Mouse (Mus musculus) brain, adult 2 months (tissue): ENCODE results near the gene Ttc7.
A peak's percentile ranks its signal among the peaks of the same experiment; 100 is the strongest.

Source experiments
- DNase-seq: peaks from one replicate; pipeline ENCODE4 v3.0.0; 2011; ENCODE audit warnings: low read depth, low spot score

Gene Ttc7

DNA sequence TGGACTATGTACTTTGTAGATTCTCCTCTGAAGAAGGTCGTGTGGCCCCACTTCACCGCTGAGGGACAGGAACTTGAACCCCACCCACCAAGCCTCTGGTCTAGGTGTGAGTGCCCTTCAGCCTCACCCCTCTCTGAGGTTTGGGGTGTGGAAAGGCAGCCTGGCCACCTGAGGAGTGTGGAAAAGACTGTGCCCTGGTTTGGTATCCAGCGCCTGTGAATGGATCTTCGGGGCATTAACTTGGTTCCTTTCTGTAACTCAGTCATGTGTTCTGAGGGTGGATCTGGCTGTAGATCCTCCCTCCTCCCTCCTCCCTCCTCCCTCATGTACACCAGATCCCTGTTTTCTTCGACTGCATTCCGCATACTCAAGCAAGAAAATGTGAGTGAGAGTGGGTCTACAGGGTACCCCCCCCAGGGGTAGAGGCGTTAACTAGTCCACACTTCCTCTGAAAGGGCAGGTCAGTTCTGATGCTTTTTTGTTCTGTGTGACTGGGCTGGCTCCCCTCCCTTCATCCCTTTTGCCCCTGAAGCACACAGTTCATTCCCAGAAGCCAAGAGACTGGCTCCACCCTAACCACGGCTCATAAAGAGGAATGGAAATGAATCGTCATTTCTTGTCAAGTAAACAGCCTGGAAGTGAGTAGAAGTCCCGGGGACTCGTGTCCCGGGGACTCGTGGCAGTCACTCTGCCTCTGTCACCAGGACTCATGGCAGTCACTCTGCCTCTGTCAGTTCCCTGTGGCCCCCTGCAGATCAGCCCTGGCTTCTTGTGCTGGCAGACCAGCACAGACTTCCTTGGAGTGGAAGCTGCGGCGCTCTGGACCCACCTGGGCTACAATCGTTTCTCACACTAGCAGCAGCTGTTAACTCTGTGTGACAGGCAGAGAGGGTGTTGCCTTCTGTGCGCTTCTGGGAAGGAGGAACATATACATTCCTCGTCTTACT is 30.5 kb downstream of the Ttc7 start:
- no peak for DNase-seq

- DNase-seq: no peak
These were observed 31.4 kb downstream of the Ttc7 start for GRCm38 (mm10) chr17:87314121-87314520.

DNA sequence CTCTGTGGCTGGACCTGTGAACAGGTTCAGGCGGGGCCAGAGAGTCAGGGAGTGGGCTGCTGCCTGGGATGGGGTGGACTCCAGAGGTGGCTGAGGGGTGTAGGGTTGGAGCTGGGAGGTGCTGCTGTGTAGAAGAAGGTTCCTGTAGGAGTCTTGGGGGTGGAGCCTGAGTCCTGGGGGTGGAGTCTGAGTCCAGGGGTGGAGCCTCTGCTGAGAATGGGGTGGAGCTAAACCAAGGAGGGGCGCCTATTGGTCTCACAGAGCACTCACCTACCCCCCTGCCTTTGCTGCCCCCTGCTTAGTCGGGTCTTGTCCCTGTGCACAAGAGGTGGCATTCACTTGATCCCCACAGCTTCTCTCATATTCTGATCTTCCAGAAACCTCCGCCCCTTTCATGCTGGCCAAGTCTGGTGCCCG is 31.9 kb downstream of the Ttc7 start:
- DNase-seq: peak; percentile 63

DNA sequence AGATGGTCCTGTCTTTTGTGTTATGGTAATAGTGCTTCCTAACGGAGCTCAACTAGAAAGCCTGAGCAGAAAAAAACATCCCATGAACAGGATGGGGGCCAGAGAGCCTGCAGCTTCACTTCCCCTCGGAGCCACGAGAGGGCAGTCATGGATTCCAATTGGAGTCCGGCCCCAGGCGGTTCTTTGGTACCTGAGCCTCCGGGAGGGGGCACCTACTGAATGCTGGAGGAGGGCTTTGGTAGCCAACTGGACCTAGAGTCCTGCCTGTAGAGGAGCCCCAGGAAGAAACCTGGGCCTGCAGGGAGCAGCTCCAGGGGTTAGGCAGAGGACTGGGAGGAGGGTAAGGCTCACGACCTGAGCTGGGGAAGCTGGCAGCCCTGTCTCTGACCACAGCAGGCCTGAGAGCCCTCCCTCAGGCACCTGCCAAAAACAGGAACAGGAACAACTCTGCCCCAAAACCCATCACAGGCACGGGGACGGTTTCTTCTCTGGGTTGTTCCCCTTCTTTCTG is 32.4 kb downstream of the Ttc7 start:
- DNase-seq: peak; percentile 95

DNA sequence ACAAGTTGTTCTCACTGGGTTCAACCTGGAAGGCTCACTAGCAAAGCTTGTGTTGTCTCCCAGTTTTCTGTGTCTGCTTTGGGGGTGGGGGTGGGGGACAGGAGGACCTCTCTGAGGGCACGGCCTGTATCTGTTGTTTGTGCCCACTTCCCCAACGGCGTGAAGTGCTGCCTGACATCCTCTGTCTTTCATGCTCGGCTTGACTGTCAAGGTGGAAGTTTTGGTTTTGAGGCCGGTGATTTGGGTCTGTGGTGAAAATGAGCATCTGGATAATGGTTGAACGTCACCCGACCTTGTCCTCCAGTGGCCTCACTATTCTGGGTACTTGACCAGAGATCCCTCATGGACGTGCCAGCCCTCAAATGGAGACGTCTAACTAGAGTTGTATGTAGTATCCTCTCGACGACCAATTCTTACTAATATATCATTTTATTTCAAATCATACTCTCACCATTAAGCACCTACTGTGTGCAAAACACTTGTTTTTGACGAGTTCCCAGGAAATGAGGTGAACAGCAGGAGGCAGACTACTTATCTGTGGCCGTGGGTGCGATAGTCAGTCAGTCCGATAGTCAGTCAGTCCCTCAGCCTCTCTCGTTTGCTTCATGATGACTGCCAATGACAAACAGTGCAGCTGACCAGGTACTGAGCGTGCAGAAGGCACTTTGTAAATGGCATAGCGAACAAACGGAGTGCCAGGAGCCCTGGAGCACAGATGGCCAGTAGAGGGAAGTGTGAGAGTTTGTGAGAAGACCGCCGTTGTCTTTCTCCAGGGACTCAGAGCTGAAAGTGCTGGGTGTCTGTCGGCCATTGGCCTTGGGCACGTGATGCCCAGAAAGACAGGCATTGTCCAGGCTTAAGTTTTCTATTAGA is 33.4 kb downstream of the Ttc7 start:
- DNase-seq: peak; percentile 91

GRCm38 (mm10) chr17:87317271-87317670 is 34.6 kb downstream of the Ttc7 start:
- peak; percentile 89 for DNase-seq

- peak; percentile 94 for DNase-seq
These were observed 35.3 kb downstream of the Ttc7 start for GRCm38 (mm10) chr17:87317947-87318346.

DNA sequence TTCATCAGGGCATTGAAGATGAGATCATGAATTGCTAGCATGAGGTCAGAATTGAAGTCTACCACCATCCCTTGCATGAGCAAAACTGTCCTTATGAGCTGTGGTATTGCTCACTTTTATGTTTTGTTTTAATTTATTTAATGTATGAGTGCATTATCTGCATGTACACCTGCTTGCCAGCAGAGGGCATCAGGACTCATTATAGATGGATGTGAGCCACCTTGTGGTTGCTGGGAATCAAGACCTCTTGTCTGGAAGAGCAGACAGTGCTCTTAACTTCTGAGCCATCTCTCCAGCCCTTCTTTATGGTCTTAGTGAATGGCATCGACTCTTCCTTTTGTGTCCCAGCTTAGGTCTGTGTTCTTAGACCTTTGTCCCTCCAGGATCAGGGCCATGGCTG is 39.0 kb downstream of the Ttc7 start:
- DNase-seq: no peak

DNA sequence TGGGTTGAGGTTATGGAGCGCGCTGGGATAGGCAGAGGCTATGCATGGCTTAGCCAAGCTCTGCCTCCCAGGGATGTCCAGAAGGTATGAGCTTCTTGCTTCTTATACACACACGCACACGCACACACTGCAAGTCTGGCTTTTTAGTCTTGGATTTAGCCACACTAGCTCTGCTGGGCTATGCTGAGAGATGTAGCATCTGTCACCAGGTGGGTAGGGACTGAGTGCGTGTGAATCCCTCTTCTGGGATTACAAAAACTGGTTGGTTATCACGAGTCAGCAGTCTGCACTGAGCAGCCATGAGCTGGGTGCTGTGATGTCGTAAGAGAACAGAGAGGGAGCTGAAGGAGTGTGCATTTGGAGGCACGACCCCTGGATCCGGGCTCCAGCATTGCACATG is 40.5 kb downstream of the Ttc7 start:
- peak; percentile 84 for DNase-seq

DNA sequence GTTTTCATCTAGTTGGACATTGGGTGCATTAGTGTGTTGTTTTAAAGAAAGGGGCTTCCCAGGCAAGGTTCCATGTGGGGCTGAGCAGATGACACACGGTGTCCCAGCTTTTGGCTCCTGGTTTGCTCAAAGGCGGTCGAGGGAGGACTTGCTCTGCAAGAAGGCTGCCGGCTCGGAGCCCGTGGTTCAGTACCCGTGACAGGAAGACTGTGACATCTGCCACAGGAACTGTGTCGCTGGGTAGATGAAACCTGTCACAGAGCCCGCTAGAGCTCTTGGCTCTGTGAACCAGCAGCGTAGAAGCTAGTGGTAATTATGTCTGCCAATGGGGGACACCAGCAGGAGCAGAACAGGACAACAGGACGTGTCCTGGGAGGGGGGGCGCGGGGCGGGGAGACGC is 42.8 kb downstream of the Ttc7 start:
- DNase-seq: peak; percentile 93

GRCm38 (mm10) chr17:87326987-87327386 is 44.3 kb downstream of the Ttc7 start:
- DNase-seq: peak; percentile 80

DNA sequence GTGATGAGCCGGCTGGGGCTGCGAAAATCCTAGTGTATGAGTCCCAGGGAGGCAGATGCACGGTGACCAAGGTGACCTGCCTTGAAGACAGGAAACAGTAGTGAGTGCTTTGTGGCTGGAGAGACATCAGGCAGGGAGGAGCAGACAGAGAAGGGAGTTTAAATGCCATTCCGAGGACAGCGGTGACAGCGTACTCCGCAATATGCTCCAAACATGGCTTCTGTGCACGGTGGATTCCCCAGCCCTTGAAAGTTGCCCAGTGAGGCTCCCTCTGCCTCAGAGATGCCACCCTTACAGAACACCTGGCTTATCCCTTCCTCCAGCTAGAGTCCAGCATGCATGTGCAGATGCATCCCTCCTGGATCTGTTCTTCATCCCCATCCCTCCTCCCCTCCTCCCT is 45.0 kb downstream of the Ttc7 start:
- peak; percentile 74 for DNase-seq

- DNase-seq: peak; percentile 97
These were observed 45.6 kb downstream of the Ttc7 start for GRCm38 (mm10) chr17:87328177-87328768.

- no peak for DNase-seq
These were observed 46.5 kb downstream of the Ttc7 start for GRCm38 (mm10) chr17:87329144-87329700.

GRCm38 (mm10) chr17:87330250-87330920 is 47.7 kb downstream of the Ttc7 start:
- peak; percentile 97 for DNase-seq

DNA sequence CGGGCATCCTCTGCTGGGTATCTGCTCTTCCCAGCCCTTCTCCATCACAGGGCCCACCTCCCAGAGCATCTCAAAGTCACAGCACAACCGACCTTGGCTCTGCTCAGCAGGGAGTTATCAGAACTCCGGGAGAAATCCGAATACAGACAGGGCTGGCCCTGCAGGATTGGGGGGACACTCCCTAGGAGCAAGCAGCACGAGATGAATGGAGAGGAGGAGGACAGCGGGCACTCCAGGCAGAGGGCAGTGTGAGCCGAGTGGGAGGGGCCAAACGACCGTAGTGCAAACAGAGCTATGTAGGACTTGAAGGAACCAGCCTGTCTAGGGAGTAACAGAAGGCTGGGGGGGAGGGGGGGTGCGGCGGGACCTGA is 48.2 kb downstream of the Ttc7 start:
- DNase-seq: peak; percentile 95

DNA sequence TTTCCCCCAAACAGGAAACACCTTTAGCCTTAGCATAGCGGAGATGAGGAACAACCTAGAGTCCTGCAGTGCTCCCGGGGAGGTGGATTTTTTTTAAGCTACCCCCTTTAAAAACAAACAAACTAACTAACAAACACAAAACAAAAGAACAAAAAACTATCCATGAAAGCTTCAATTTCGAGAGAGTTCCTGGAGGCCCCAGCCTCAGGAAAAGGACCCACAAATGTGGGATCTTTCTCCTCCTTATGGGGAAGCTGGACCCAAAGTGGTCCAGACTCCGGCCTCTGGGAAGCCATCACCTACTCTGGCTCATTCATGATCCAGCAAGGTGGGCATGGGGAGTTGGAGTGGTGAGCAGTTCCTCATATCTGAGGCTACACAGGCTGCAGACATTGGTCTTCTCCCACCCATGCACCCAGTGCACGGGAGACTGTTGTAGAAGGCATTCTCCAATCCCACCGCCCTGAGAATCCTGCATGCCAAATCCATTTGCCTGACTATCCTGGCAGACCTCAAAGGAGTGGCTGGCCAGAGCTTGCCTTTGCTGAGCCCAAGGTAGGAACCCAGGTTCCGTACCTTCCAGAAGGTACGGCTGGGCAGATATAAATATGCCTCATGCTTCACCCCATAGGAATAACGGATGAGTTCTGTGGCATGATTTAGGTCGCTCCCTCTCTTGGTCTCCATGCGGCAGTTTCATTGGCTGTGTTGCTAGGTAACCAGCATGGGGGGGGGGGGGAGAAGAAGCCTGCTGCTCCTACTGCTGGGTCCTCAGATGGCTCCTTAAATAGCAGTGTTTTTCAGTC is 48.9 kb downstream of the Ttc7 start:
- peak; percentile 95 for DNase-seq

GRCm38 (mm10) chr17:87332142-87332815 is 49.6 kb downstream of the Ttc7 start:
- peak; percentile 40 for DNase-seq

GRCm38 (mm10) chr17:87332887-87333286 is 50.2 kb downstream of the Ttc7 start:
- DNase-seq: peak; percentile 82

DNA sequence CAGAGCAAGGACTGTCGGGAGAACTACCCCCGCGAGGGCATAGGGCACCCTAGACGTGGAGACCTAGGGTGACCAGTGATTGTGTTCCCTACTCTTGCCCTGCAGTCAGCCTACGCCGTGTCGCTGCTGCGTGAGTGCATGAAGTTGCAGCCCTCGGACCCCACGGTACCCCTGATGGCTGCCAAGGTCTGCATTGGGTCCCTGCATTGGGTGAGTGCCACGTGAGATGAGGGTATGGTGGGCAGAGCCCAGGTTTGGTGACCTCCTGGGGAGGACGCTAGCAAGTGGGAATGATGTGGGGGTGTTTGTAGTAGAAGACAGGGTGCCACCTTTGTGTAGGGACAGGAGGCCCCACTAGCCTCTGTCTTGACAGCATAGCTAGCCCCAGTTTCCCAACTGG is 51.5 kb downstream of the Ttc7 start:
- no peak for DNase-seq
